Mouse (Mus musculus) gastrocnemius, adult 8-10 months (tissue): ENCODE measurements around the gene Olfr790. TPM values are rescaled to one million over a fixed set of nuclear protein-coding genes. Genes with fewer than 3 reads are reported as not detected.

Experiments
- DNase-seq, 2 experiments: peaks; one replicate each; pipeline ENCODE4 v3.0.0; 2022; ENCODE audit warnings: low spot score in 2 of 2
- total RNA-seq, 4 experiments: library from RNA; stranded (reverse); gene quantifications; 2 replicates each; pipeline ENCODE4 v1.2.4; 2022

Gene Olfr790
- not detected for total RNA-seq

DNA sequence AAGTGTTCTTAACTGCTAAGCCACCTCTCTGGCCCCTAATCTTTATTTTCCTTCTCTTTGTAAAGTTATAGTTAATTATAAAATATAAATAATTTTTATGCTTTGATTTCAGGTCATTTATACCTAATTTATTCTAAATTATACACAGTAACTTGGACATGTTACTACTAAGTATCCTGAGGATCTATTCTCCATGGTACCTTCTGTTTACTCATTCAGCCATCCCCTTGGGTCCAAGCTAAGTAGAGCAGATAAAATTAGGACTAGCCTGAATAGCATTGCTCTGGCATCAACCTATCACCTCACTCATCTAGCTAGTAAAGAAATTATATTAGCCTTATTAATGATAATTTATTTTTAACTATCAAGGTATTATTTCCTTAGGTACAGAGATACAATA is at the start of gene Olfr790:
Gene Olfr790 (plus strand): TSS at position 301 of the 400 bp plus-strand sequence.
- DNase-seq, result no peak

DNA sequence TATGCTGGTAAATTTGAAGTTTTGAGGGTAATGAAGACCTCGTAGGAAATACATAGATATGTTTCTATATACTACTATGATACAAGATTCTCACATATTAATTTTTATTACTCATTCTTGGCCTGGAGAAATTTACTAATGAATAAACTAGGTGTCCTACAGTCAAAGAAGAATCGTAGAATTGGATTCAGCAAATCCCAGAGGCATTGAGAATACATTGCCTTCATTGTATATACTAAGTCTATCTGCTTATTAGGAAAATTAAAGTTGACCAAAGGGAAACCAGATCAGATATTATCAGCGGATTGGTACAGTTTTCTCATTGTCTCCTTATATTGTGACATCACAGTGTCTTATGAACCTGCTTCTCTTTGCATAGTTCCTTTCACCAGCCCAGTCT is 36.7 kb upstream of the Olfr790 start, which contains the start of gene Olfr787:
Gene Olfr787 (plus strand): TSS at position 301 of the 400 bp plus-strand sequence.
- no peak for DNase-seq

DNA sequence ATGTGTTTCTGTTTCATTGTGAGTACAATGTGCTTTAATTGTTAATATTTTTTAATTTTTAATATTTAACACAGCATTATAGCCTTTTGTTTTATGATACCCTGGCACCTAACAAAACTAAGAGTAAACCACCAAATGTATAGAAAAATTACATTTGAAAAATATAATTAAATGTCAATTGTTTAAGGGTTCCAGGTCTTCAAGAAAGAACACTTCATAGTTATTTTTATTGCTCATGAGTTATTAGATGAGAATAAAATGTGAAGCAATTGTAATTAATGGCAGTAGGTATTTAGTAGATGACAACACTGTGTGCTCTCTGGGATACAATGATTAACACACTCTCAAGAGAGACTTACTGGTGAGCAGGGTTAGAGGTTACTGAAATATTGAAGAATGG is 27.6 kb upstream of the Olfr790 start, which contains the start of gene Olfr788:
Gene Olfr788 (plus strand): TSS at position 301 of the 400 bp plus-strand sequence.
- DNase-seq, result no peak

DNA sequence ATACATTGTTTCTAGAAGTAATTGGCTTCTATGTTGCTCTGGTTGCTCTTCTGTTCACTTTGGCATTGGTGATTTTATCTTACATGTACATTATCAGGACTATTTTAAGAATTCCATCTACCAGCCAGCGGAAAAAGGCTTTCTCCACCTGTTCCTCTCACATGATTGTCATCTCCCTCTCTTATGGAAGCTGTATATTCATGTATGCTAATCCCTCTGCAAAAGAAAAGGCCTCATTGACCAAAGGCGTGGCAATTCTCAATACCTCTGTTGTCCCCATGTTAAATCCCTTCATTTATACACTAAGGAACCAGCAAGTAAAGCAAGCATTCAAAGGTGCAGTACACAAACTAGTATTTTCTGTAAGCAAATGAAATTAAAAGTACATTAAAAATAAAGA is 25.0 kb upstream of the Olfr790 start:
- no peak for DNase-seq

DNA sequence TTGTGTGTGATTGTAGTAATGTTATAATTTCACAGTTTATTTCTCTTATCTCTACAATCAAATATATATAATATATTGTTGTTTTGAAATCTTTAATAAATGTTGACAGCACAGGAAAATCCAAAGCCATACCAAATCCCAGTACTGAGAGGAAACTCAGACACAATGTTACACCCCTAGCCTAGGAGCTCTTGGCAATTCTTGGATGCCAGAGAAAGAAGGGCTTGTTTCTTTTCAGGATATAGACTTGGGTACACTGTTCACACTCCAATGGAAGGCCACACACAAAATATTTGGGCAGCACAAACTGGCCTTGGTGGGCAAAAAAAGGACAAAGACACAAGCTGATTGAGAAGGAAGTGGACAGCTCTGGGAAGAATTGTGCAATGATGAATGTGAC is 24.6 kb upstream of the Olfr790 start:
- no peak for DNase-seq

DNA sequence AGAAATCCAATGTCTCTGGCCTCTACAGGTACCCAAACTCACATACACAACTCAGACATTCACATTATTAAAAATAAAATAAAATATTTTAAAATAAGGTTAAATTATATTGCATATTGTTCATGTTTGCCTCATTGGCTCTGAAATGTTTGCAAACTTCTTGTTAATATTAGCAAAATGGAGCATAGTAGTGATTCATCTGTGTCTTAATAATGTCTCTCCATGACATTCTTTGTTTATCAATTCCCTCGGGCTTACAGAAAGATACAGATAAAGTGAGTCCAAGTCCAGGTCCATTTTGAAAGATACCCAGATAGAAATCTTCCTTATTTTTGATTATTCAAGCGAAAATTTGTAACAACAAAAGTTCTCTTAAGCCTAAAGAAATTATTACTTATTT is 13.8 kb upstream of the Olfr790 start, which contains the start of gene Olfr789:
Gene Olfr789 (plus strand): TSS at position 301 of the 400 bp plus-strand sequence.
- DNase-seq, result no peak

DNA sequence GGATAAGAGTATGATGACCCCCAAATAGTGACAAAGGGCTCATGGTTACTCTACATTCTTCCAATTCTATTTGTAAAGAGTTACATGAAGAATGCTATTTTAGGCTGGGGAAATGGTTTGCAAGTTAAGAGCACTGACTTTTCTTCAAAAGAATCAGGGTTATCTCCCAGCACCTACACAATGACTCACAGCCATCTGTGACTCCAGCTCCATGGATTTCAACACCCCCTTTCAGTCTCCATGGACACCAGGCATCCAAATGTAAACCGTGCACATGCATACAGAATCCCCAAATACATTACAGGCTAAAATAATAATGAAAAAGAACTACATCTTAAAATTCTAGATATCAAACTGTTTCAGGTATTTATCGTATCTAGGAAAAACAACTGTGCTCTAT is 8.2 kb upstream of the Olfr790 start:
- DNase-seq, result no peak

DNA sequence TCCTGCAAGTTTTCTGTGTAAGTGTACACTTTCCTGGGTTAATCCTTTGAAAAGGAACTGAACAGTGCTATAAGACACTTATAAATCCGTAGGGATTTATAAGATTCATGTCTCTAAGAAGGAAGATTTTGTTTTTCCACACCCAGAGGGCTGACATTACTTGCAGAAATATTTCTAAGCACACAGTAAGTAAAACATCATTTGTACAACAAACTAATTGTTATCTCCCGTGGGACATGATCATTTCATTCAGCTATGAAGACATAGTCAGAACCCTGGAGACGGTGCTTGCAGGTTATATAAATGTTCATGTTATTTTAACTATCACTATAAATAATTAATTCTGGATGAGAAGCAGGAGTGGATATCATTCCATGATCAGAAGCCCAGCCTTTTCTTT is 23.2 kb downstream of the Olfr790 start, which contains the start of gene Olfr791:
Gene Olfr791 (plus strand): TSS at position 301 of the 400 bp plus-strand sequence.
- no peak for DNase-seq

DNA sequence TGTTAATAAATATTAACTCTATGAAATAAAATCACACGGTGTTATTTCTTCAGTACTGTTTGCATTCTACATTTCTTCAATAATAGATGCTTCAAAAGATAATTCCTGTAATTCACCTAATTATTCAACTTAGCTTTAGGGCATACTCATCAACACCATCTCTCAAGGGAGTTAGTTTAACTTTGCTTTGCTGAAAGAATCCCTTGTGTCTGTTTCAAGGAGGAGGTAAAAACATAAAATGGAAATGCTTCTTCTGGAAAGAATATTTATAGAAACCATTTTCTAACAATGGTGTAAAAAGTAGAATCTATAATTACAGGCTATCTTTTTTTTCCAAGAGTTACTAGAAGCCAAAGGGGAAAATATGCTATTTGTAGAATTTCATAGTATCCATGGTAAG is 40.6 kb downstream of the Olfr790 start, which contains the start of gene Olfr792:
Gene Olfr792 (plus strand): TSS at position 301 of the 400 bp plus-strand sequence.
- DNase-seq, result no peak

DNA sequence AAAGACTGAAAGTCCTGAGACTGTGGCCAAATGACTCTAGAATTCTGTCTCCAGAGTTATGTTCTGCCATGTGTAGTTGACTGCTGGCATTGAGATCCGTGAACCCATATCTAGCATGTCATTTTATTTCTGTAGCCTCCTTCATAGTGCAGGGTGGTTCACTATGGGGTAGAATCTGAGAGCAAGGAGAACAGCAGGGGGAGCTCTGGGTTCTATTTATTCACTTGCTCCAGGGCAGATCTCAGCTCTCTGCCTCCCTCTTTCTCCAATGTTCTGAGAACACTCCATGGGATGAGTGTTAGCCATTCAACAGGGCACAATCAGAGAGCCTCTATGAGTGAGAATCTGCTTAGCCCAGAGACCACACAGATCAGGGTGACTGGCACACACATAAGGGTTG is 51.1 kb downstream of the Olfr790 start:
- DNase-seq, result no peak

Other genes with a start within 250 kb of the Olfr790 start
- gene Olfr776, start 239.4 kb upstream of the Olfr790 start, total RNA-seq, result not detected
- not detected for gene Olfr777, start 227.0 kb upstream of the Olfr790 start, total RNA-seq
- gene Olfr780, start 180.4 kb upstream of the Olfr790 start, total RNA-seq, result not detected
- gene Olfr781, start 169.6 kb upstream of the Olfr790 start, total RNA-seq, result not detected
- not detected for gene Olfr782, start 149.6 kb upstream of the Olfr790 start, total RNA-seq
- not detected for gene Olfr784, start 114.4 kb upstream of the Olfr790 start, total RNA-seq
- not detected for gene Olfr785, start 93.1 kb upstream of the Olfr790 start, total RNA-seq
- not detected for gene Olfr786, start 71.2 kb upstream of the Olfr790 start, total RNA-seq
- gene Olfr787, start 36.6 kb upstream of the Olfr790 start, total RNA-seq, result not detected
- not detected for gene Olfr788, start 27.5 kb upstream of the Olfr790 start, total RNA-seq
- gene Olfr789, start 13.7 kb upstream of the Olfr790 start, total RNA-seq, result not detected
- gene Olfr791, start 23.3 kb downstream of the Olfr790 start, total RNA-seq, result not detected
- gene Olfr792, start 40.7 kb downstream of the Olfr790 start, total RNA-seq, result not detected
- not detected for gene Olfr794, start 69.2 kb downstream of the Olfr790 start, total RNA-seq
- gene Olfr796, start 114.1 kb downstream of the Olfr790 start, total RNA-seq, result not detected
- gene Olfr798, start 129.4 kb downstream of the Olfr790 start, total RNA-seq, result not detected
- not detected for gene Olfr799, start 139.0 kb downstream of the Olfr790 start, total RNA-seq
- gene Olfr800, start 159.2 kb downstream of the Olfr790 start, total RNA-seq, result not detected
- gene Olfr801, start 175.4 kb downstream of the Olfr790 start, total RNA-seq, result not detected
- gene Olfr802, start 189.7 kb downstream of the Olfr790 start, total RNA-seq, result not detected
- not detected for gene Olfr803, start 195.8 kb downstream of the Olfr790 start, total RNA-seq
- gene Olfr804, start 204.7 kb downstream of the Olfr790 start, total RNA-seq, result not detected
- not detected for gene Olfr805, start 230.9 kb downstream of the Olfr790 start, total RNA-seq
- gene Olfr806, start 243.4 kb downstream of the Olfr790 start, total RNA-seq, result not detected